Mouse (Mus musculus) heart, embryonic 10.5 days (tissue): ENCODE measurements around the gene P2rx6. TPM values are rescaled to one million over a fixed set of nuclear protein-coding genes. Genes with fewer than 3 reads are reported as not detected.
A peak's percentile ranks its signal among the peaks of the same experiment; 100 is the strongest.

Experiments
- DNase-seq: peaks from one replicate; pipeline ENCODE4 v3.0.0-alpha.2; 2017; ENCODE audit warnings: low spot score
- H3K27ac ChIP-seq: fragments of 300-500 bp; sonication (generic); 2 replicates; pipeline ENCODE4 v1.5.1; 2016; ENCODE audit warnings: mild to moderate bottlenecking
- H3K27me3 ChIP-seq: fragments of 300-500 bp; sonication (generic); 2 replicates; pipeline ENCODE4 v1.6.1; 2016; ENCODE audit warnings: mild to moderate bottlenecking; ENCODE audit not compliant: poor library complexity, insufficient read depth, severe bottlenecking
- H3K36me3 ChIP-seq: fragments of 300-500 bp; sonication (generic); 2 replicates; pipeline ENCODE4 v1.6.1; 2016; ENCODE audit warnings: mild to moderate bottlenecking, moderate library complexity
- H3K4me1 ChIP-seq: fragments of 300-500 bp; sonication (generic); 2 replicates; pipeline ENCODE4 v1.6.1; 2016; ENCODE audit warnings: mild to moderate bottlenecking
- H3K4me3 ChIP-seq: fragments of 300-500 bp; sonication (generic); 2 replicates; pipeline ENCODE4 v1.5.1; 2016; ENCODE audit warnings: mild to moderate bottlenecking, moderate library complexity
- H3K9me3 ChIP-seq: fragments of 300-500 bp; sonication (generic); 2 replicates; pipeline ENCODE4 v1.6.1; 2016; ENCODE audit warnings: mild to moderate bottlenecking, moderate library complexity
- WGBS: fragments of 180-500 bp; shearing (Covaris S2); methylation state at CpG from one replicate; pipeline ENCODE4 v1.1.7; 2016; 5-methylcytosine and 5-hydroxymethylcytosine counted together
- polyA plus RNA-seq: library from polyadenylated mRNA; unstranded; fragments of >200 nt; fragmentation: Nextera tagmentation; extraction: Ambion mirVana; gene quantifications from 2 replicates; pipeline ENCODE4 v1.2.1, GENCODE M21; 2016

The P2rx6 gene
- polyA plus RNA-seq, 1 experiment from 2014 or later: 0.39 TPM

- H3K27me3 ChIP-seq: 0 out of 2 replicates have a peak, but pooled peaks cover 2% of the 10 kb centered on the region
These were observed 56.4 kb downstream of the P2rx6 start for GRCm38 (mm10) chr16:17617922-17618565.

GRCm38 (mm10) chr16:17619198-17620105 is 57.8 kb downstream of the P2rx6 start, which contains the start of gene Smpd4:
Gene Smpd4 (plus strand): TSS chr16:17619354.
- Histone ChIP-seq H3K27me3 (0 out of 2 replicates have a peak, but pooled peaks cover 2% of the 10 kb centered on the region), H3K4me3 (peak within 1 kb of the TSS; percentile 89), H3K36me3 (peaks cover 24% of the 10 kb centered on the region), H3K9me3 (no peaks in the 10 kb centered on the region), H3K27ac (peak within 1 kb of the TSS; percentile 86), H3K4me1 (peaks cover 10% of the 10 kb centered on the region)
- DNase-seq: peak; percentile 94
- WGBS: 3% methylated on average over 60 of the region's 60 CpGs

More at GRCm38 (mm10) chr16:17617922-17618565, 56.4 kb downstream of the P2rx6 start:
- H3K4me3 ChIP-seq: peak overlapping the region; percentile 6; the same call in 1 of the 2 replicates
- H3K9me3 ChIP-seq: no peaks in the 10 kb centered on the region
- H3K36me3 ChIP-seq: peaks cover 12% of the 10 kb centered on the region; the same call in 1 of the 2 replicates
- no peak for DNase-seq
- WGBS: 16% methylated on average over 13 of the region's 13 CpGs
- H3K4me1 ChIP-seq: peaks cover 10% of the 10 kb centered on the region
- H3K27ac ChIP-seq: no peak overlapping the region

- H3K36me3 ChIP-seq: peaks cover 48% of the 10 kb centered on the region
These were observed 60.3 kb downstream of the P2rx6 start for GRCm38 (mm10) chr16:17621936-17622335.

GRCm38 (mm10) chr16:17625488-17626268 is 64.0 kb downstream of the P2rx6 start:
- no peak for DNase-seq
- Histone ChIP-seq H3K4me1 (peaks cover 1% of the 10 kb centered on the region; the same call in 1 of the 2 replicates), H3K27ac (no peak overlapping the region), H3K27me3 (no peaks in the 10 kb centered on the region), H3K9me3 (no peaks in the 10 kb centered on the region), H3K4me3 (no peak overlapping the region), H3K36me3 (peaks cover 85% of the 10 kb centered on the region)
- 75% methylated on average over 8 of the region's 8 CpGs for WGBS

More at GRCm38 (mm10) chr16:17621936-17622335, 60.3 kb downstream of the P2rx6 start:
- H3K27ac ChIP-seq: no peak overlapping the region
- H3K9me3 ChIP-seq: no peaks in the 10 kb centered on the region
- no peak for DNase-seq
- H3K4me3 ChIP-seq: no peak overlapping the region
- 0 out of 2 replicates have a peak, but pooled peaks cover 2% of the 10 kb centered on the region for H3K27me3 ChIP-seq
- WGBS: 98% methylated on average over 1 of the region's 1 CpGs
- H3K4me1 ChIP-seq: peaks cover 10% of the 10 kb centered on the region

- Histone ChIP-seq H3K4me1 (no peaks in the 10 kb centered on the region), H3K36me3 (peaks cover 90% of the 10 kb centered on the region), H3K9me3 (no peaks in the 10 kb centered on the region), H3K27ac (no peak overlapping the region), H3K27me3 (no peaks in the 10 kb centered on the region), H3K4me3 (no peak overlapping the region)
- WGBS: 91% methylated on average over 5 of the region's 5 CpGs
- no peak for DNase-seq
These were observed 64.5 kb downstream of the P2rx6 start for GRCm38 (mm10) chr16:17626269-17626555.

Other genes with a start within 250 kb of the P2rx6 start
- 1.3 and 20.4 TPM in 2 replicates for gene Serpind1, start 230.5 kb upstream of the P2rx6 start, polyA plus RNA-seq
- 12.3 and 13.6 TPM in 2 replicates for gene Snap29, start 155.9 kb upstream of the P2rx6 start, polyA plus RNA-seq
- 33.6 and 40.8 TPM in 2 replicates for gene Pi4ka, start 155.6 kb upstream of the P2rx6 start, polyA plus RNA-seq
- 52.6 and 68.9 TPM in 2 replicates for gene Crkl, start 109.9 kb upstream of the P2rx6 start, polyA plus RNA-seq
- 0.71 and 0.97 TPM in 2 replicates for gene Aifm3, start 72.3 kb upstream of the P2rx6 start, polyA plus RNA-seq
- gene Lztr1, start 53.2 kb upstream of the P2rx6 start, polyA plus RNA-seq: 60.0 and 69.8 TPM in 2 replicates
- 40.8 and 48.4 TPM in 2 replicates for gene Thap7, start 30.7 kb upstream of the P2rx6 start, polyA plus RNA-seq
- gene Lrrc74b, start 638 bp upstream of the P2rx6 start, polyA plus RNA-seq: 0.12 and 0.26 TPM in 2 replicates
- gene Slc7a4, start 21.3 kb downstream of the P2rx6 start, polyA plus RNA-seq: 3.3 and 8.5 TPM in 2 replicates
- 39.1 and 44.2 TPM in 2 replicates for gene Smpd4, start 57.5 kb downstream of the P2rx6 start, polyA plus RNA-seq
- gene Ccdc74a, start 84.6 kb downstream of the P2rx6 start, polyA plus RNA-seq: 4.4 and 5.8 TPM in 2 replicates
- 45.4 and 48.0 TPM in 2 replicates for gene Med15, start 171.0 kb downstream of the P2rx6 start, polyA plus RNA-seq
- 47.2 and 55.4 TPM in 2 replicates for gene Klhl22, start 197.7 kb downstream of the P2rx6 start, polyA plus RNA-seq
- gene Scarf2, start 235.4 kb downstream of the P2rx6 start, polyA plus RNA-seq: 7.0 and 12.9 TPM in 2 replicates